Mouse (Mus musculus) embryonic facial prominence, embryonic 15.5 days (tissue): ENCODE data around the gene Rab27a. TPM values are rescaled to one million over a fixed set of nuclear protein-coding genes. Genes with fewer than 3 reads are reported as not detected.

Experiments
- ATAC-seq: fragments of 200-750 bp; cut with Nextera tagmentation; 2 replicates; pipeline ENCODE4 v1.8.0; 2017; ENCODE audit warnings: low read depth, moderate TSS enrichment; ENCODE audit not compliant: insufficient number of reproducible peaks, low FRiP score, low TSS enrichment
- H3K27ac ChIP-seq: fragments of 300-500 bp; sonication (generic); replicated peaks from 2 replicates; pipeline ENCODE4 v1.5.1; 2015; ENCODE audit warnings: mild to moderate bottlenecking, inconsistent platforms
- H3K27me3 ChIP-seq: fragments of 300-500 bp; sonication (generic); 2 replicates; pipeline ENCODE4 v1.6.1; 2015; ENCODE audit warnings: inconsistent platforms
- H3K36me3 ChIP-seq: fragments of 300-500 bp; sonication (generic); 2 replicates; pipeline ENCODE4 v1.6.1; 2015; ENCODE audit warnings: mild to moderate bottlenecking, inconsistent platforms
- H3K4me1 ChIP-seq: fragments of 300-500 bp; sonication (generic); 2 replicates; pipeline ENCODE4 v1.6.1; 2015; ENCODE audit warnings: inconsistent platforms
- H3K4me2 ChIP-seq: fragments of 300-500 bp; sonication (generic); replicated peaks from 2 replicates; pipeline ENCODE4 v1.6.1; 2015; ENCODE audit warnings: mild to moderate bottlenecking, inconsistent platforms
- H3K4me3 ChIP-seq: fragments of 300-500 bp; sonication (generic); replicated peaks from 2 replicates; pipeline ENCODE4 v1.5.1; 2015; ENCODE audit warnings: mild to moderate bottlenecking, inconsistent platforms
- H3K9ac ChIP-seq: fragments of 300-500 bp; sonication (generic); 2 replicates; pipeline ENCODE4 v1.6.1; 2015; ENCODE audit warnings: inconsistent platforms
- H3K9me3 ChIP-seq: fragments of 300-500 bp; sonication (generic); replicated peaks from 2 replicates; pipeline ENCODE4 v1.6.1; 2016; ENCODE audit warnings: inconsistent platforms
- WGBS: fragments of 180-500 bp; shearing (Covaris S2); methylation state at CpG from one replicate; pipeline ENCODE4 v1.1.7; 2015; 5-methylcytosine and 5-hydroxymethylcytosine counted together
- microRNA-seq: library from miRNA; unstranded; fragments of <30 nt; microRNA quantifications from one replicate; pipeline ENCODE4, GENCODE M21; 2016; ENCODE audit warnings: borderline number of aligned reads
- polyA plus RNA-seq: library from polyadenylated mRNA; unstranded; fragments of >200 nt; fragmentation: Nextera tagmentation; extraction: Ambion mirVana; gene quantifications from 2 replicates; pipeline ENCODE4 v1.2.1, GENCODE M21; 2015

Gene Rab27a
- polyA plus RNA-seq, 1 experiment from 2014 or later, result 9.5 TPM

DNA sequence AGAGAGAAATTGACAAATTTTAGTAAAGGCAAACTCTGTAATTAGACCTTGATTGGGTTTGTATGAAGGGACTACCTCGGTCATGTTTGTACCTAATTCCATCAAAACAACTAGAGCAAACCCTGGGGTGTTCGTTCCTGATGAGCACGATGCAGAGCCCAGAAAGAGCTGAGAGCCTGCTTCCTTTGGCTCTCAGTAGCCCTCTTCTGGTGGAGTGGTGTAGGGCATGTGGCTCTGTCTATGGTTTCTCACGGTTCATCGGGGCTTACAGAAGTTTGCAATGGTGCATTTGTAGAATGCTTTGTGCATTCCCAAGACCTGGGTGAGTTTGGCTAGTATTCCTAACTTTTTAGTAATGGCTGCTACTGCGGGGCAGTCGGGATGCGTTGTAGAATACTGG is 77.1 kb downstream of the Rab27a start:
- Histone ChIP-seq H3K27ac (no peak overlapping the region), H3K4me1 (no peaks in the 10 kb centered on the region), H3K9ac (no peak overlapping the region), H3K4me3 (no peak overlapping the region), H3K4me2 (no peak overlapping the region), H3K27me3 (no peaks in the 10 kb centered on the region), H3K9me3 (no peaks in the 10 kb centered on the region), H3K36me3 (peaks cover 75% of the 10 kb centered on the region)
- WGBS, result 71% methylated on average over 8 of the region's 8 CpGs
- no peak for ATAC-seq

DNA sequence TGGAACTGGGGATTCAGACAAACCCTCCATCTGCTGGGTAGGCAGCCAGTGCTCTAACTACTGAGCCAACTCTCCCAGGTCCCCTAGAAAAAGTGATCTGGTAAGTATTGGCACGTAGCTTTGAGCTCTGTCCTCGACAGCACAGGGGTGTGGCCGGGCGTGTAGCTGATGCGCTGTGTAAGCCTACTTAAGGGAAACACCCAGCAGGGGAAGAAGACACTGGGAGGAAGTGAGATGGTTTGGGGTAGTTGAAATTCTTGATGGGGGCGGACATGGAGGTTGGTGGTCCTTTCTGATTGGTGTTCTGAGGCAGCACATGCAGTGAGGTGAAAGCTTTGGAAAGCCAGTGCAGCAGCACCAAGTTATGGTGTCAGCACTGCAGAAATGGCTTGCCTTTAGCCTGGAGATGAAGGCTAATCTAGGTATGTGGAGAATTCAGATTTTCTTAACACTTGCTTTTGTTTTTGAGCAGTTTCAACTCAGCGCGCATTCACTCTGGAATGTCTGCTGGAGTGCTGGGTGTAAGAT is 80.5 kb downstream of the Rab27a start:
- Histone ChIP-seq H3K27me3 (no peaks in the 10 kb centered on the region), H3K4me2 (no peak overlapping the region), H3K27ac (no peak overlapping the region), H3K4me1 (no peaks in the 10 kb centered on the region), H3K4me3 (no peak overlapping the region), H3K36me3 (peaks cover 87% of the 10 kb centered on the region), H3K9ac (no peak overlapping the region), H3K9me3 (no peaks in the 10 kb centered on the region)
- ATAC-seq, result no peak
- 87% methylated on average over 8 of the region's 8 CpGs for WGBS

DNA sequence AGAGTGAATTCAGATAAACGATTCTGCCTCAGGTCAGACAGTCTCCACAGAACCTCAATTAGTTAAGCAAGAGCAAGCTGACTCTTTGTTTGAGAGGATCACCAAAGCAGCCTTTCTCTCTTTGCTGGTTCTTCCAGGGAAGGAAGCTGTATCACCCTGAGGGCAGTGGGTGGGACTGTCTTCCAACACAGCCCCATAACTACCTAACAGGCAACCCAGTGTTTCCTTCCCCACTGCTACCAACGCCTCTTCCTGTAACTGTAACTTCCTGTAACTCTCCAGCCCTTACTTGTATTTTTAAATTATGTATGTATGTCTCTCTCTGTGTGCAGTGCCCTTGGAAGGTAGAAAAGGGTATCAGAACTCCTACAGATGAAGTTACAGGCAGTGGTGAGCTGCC is 82.8 kb downstream of the Rab27a start:
- Histone ChIP-seq H3K9ac (no peak overlapping the region), H3K36me3 (peaks cover 67% of the 10 kb centered on the region)

DNA sequence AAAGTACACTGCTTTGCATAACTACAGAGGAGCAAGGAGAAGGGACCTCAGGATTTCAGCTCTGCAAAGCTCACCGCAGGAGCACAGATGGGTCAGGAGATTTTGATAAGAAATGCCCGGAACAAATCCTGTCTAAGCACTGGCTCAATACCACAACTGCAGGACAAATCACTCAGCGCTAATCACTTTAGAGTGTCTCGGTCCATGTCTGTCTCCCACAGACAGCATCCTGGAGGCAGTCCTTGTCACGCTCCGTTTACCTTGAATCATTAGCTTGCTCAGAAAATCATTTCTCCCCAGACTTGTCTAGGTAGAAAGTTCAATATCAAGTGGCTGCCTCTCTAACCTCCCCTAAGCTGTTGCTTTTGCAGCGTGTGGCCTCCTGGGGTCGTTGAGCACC is 85.2 kb downstream of the Rab27a start:
- ATAC-seq, result no peak
- Histone ChIP-seq H3K4me3 (no peak overlapping the region), H3K9ac (no peak overlapping the region), H3K27me3 (no peaks in the 10 kb centered on the region), H3K36me3 (peaks cover 50% of the 10 kb centered on the region), H3K27ac (no peak overlapping the region), H3K4me1 (no peaks in the 10 kb centered on the region), H3K9me3 (no peaks in the 10 kb centered on the region), H3K4me2 (no peak overlapping the region)
- WGBS, result 77% methylated on average over 8 of the region's 8 CpGs

More for the DNA sequence above, 82.8 kb downstream of the Rab27a start:
- no peaks in the 10 kb centered on the region for H3K4me1 ChIP-seq
- no peak overlapping the region for H3K27ac ChIP-seq
- H3K4me3 ChIP-seq, result no peak overlapping the region
- no peak for ATAC-seq
- 42% methylated on average over 2 of the region's 2 CpGs for WGBS
- no peak overlapping the region for H3K4me2 ChIP-seq
- H3K9me3 ChIP-seq, result no peaks in the 10 kb centered on the region
- H3K27me3 ChIP-seq, result no peaks in the 10 kb centered on the region

DNA sequence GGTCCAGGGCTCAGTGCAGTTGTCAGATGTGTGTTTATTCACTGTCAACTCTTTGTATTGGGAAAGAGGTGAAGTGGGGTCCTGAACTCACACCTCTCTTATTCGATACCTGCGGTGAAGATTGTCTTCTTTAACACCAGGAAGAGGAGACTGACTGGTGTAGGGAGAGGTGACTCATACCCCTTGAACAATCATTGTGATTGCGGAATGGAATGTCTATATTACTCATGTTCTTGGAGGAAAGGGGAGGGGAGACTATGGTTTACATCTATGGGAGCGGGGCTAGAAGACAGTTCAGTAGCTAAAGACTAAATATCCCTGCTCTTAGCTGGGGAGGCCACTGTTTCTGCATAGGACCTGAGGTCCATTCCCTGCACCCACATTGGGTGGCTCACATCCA is 85.9 kb downstream of the Rab27a start:
- no peaks in the 10 kb centered on the region for H3K9me3 ChIP-seq
- no peak for ATAC-seq
- no peak overlapping the region for H3K27ac ChIP-seq
- H3K4me2 ChIP-seq, result no peak overlapping the region
- no peak overlapping the region for H3K9ac ChIP-seq
- H3K4me1 ChIP-seq, result no peaks in the 10 kb centered on the region
- no peaks in the 10 kb centered on the region for H3K27me3 ChIP-seq
- peaks cover 44% of the 10 kb centered on the region for H3K36me3 ChIP-seq
- WGBS, result 87% methylated on average over 4 of the region's 4 CpGs
- no peak overlapping the region for H3K4me3 ChIP-seq

DNA sequence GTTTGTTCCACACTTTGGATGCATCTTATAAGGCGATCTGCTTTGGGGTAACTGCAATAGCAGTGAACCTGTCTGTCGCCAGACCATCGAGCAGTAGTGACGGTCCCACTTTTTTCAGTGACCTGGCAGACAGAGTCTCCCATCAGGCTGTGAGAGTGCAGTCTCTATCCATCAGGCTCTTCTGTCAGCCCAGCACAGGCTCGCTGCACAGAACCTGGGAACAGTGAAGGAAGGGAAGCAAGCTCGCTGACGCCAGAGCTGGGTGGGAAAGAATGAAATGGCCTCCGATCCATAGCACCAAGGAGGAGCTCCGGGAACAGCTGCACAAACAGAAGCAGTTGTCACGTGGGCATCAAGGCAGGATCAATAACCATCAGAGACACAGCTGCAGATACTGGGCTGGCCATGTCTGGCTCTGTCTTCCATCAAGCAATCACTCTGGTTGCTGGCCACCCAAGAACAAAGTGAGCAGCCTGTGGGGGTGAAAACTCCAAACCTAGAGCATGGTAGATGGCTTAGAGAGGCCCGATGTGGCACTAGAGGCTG is 92.8 kb downstream of the Rab27a start:
- H3K4me1 ChIP-seq, result no peaks in the 10 kb centered on the region
- no peak overlapping the region for H3K9ac ChIP-seq
- no peaks in the 10 kb centered on the region for H3K27me3 ChIP-seq
- no peak overlapping the region for H3K4me2 ChIP-seq
- no peak for ATAC-seq
- H3K36me3 ChIP-seq, result no peaks in the 10 kb centered on the region
- no peak overlapping the region for H3K27ac ChIP-seq
- no peak overlapping the region for H3K4me3 ChIP-seq
- 63% methylated on average over 11 of the region's 11 CpGs for WGBS
- no peaks in the 10 kb centered on the region for H3K9me3 ChIP-seq

Small RNA genes lying within 50 kb of the gene (microRNA-seq; reads per million reads assigned to microRNA genes)
- not detected for gene Gm27353

Other genes starting within 250 kb of the Rab27a start
- 1.1 and 1.2 TPM in 2 replicates for gene Prtg, start 238.0 kb upstream of the Rab27a start, polyA plus RNA-seq
- gene Pygo1, start 119.2 kb upstream of the Rab27a start, polyA plus RNA-seq, result 7.5 and 7.6 TPM in 2 replicates
- 2.0 and 3.6 TPM in 2 replicates for gene Dyx1c1, start 86.1 kb upstream of the Rab27a start, polyA plus RNA-seq
- not detected in 2 replicates for gene Gm44503, start 86.0 kb upstream of the Rab27a start, polyA plus RNA-seq
- 27.9 and 35.2 TPM in 2 replicates for gene Ccpg1os, start 59.5 kb upstream of the Rab27a start, polyA plus RNA-seq
- gene Ccpg1, start 59.4 kb upstream of the Rab27a start, polyA plus RNA-seq, result 39.1 and 39.4 TPM in 2 replicates
- gene Pigb, start 4.5 kb upstream of the Rab27a start, polyA plus RNA-seq, result 12.0 and 15.0 TPM in 2 replicates
- not detected in 2 replicates for gene Khdc3, start 57.0 kb downstream of the Rab27a start, polyA plus RNA-seq
- gene Gm20509, start 57.6 kb downstream of the Rab27a start, polyA plus RNA-seq, result not detected in 2 replicates
- 102 and 105 TPM in 2 replicates for gene Rsl24d1, start 68.6 kb downstream of the Rab27a start, polyA plus RNA-seq